Mouse (Mus musculus): ENCODE results near the gene Uncx. TPM values are rescaled to one million over a fixed set of nuclear protein-coding genes. Genes with fewer than 3 reads are reported as not detected.

Gene Uncx
- total and polyA plus RNA-seq, 3 experiments: not detected

DNA sequence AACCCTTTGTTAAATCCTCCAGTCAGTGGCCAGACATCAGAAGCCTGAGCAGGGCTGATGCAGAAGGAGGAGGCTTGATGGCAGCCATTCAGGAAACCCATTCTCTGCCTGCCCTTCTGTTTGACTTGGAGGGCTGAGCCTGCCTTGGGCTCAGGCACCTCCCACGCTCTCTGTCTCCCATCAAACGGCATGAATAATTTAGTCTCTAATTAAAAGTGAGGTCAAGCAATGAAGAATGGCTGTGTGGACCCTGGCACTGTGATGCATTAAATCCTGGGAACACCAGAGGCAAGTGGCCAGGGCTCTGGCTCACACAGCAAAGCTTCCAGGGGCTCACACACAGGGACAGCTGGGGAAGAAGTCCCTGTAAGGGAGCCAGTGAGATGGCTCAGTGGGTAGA lies 24.8 kb downstream of the Uncx start:
- TF ChIP-seq SIN3A (IDR thresholded peaks at IDR 0.05; ENCODE audit: low read length) (no peak), E2F4 (IDR thresholded peaks at IDR 0.05; ENCODE audit: insufficient replicate concordance, low read depth, low read length) (no peak), CTCF (conservative IDR thresholded peaks at IDR 0.05 in 1 of 2, IDR thresholded peaks at IDR 0.05 in 1 of 2; ENCODE audit: low read depth in 2 of 2, low read length in 2 of 2) (no peak), TCF12 (IDR thresholded peaks at IDR 0.05; ENCODE audit: low read depth, low read length) (no peak), USF1 (IDR thresholded peaks at IDR 0.05; ENCODE audit: low read depth, low read length) (no peak), JUND (conservative IDR thresholded peaks at IDR 0.05; ENCODE audit: low read depth, low read length) (no peak), GABPA (IDR thresholded peaks at IDR 0.05; ENCODE audit: insufficient replicate concordance, low read depth, low read length) (no peak), EP300 (IDR thresholded peaks at IDR 0.05; ENCODE audit: low read length) (no peak), MAFK (IDR thresholded peaks at IDR 0.05; ENCODE audit: insufficient replicate concordance, low read length) (no peak), BHLHE40 (IDR thresholded peaks at IDR 0.05; ENCODE audit: low read depth, low read length) (no peak), CHD1 (IDR thresholded peaks at IDR 0.05; ENCODE audit: low read depth, low read length) (no peak), MYC (IDR thresholded peaks at IDR 0.05; ENCODE audit: low read depth, low read length) (no peak), NELFE (IDR thresholded peaks at IDR 0.05; ENCODE audit: low read depth, low read length) (no peak), JUN (IDR thresholded peaks at IDR 0.05; ENCODE audit: insufficient read depth, low read depth, low read length) (no peak), ZC3H11A (IDR thresholded peaks at IDR 0.05; ENCODE audit: low read depth, low read length) (no peak), POLR2A (IDR thresholded peaks at IDR 0.05; ENCODE audit: low read depth, low read length) (no peak), MAZ (IDR thresholded peaks at IDR 0.05; ENCODE audit: low read depth, low read length) (no peak), MEF2A (IDR thresholded peaks at IDR 0.05; ENCODE audit: borderline replicate concordance, low read depth, low read length) (no peak), ELF1 (IDR thresholded peaks at IDR 0.05; ENCODE audit: low read depth, low read length) (no peak), MAX (IDR thresholded peaks at IDR 0.05; ENCODE audit: low read length) (no peak)
- Histone ChIP-seq H3K9me3 (replicated peaks; ENCODE audit: low read length) (peaks cover 6% of the 10 kb centered on the region), H3K9ac (ENCODE audit: insufficient read depth, low read depth) (no peak overlapping the region), H3K27me3 (replicated peaks) (peaks cover 10% of the 10 kb centered on the region), H3K4me1 (ENCODE audit: control insufficient read depth in 1 of 2, insufficient read depth in 2 of 2) (peaks cover 13 to 37% of the 10 kb centered on the region in 2 experiments), H3K4me2 (ENCODE audit: insufficient read depth, low read depth, poor library complexity, severe bottlenecking) (no peak overlapping the region), H3K4me3 (replicated peaks in 1 of 3; ENCODE audit: low read depth in 2 of 3, low read length in 2 of 3, poor library complexity in 1 of 3) (no peak overlapping the region), H3K27ac (ENCODE audit: insufficient read depth, low read depth) (no peak overlapping the region), H3K79me2 (replicated peaks; ENCODE audit: control insufficient read depth, extremely low read depth, insufficient read depth, poor library complexity, severe bottlenecking) (no peaks in the 10 kb centered on the region), H3K36me3 (replicated peaks in 1 of 2; ENCODE audit: control insufficient read depth in 1 of 2, insufficient read depth in 1 of 2, low read length in 1 of 2) (no peaks in the 10 kb centered on the region)
- in situ Hi-C loops (cut with MboI; ENCODE audit: low pct_ligation_motif_present, low pct_unique_long_range_greater_than_20kb, low sequenced_read_pairs): no loop called here
- no peak for DNase-seq (ENCODE audit: extremely low read depth)
- dilution Hi-C loops (cut with MboI; ENCODE audit: extremely low pct_ligation_motif_present, extremely low pct_unique_long_range_greater_than_20kb, low sequenced_read_pairs): no loop called here

DNA sequence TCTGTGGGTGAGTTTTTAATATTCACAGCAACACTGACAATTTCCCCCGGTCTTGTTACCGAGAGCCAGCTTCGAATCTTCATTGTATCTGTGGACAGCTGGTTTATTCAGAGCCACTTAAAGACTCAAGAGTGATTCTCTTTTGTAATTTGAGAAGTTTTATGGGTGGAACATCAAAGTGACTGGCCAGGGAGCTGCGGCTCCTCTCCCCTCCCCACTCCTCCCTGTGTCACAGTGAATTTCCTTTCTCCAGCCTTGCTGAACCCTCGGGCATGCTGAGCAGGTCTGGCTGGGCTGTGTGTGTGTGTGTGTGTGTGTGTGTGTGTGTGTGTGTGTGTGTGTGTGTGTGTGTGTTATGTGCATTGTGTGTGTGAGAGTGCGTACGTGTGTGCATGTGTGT lies 29.2 kb downstream of the Uncx start:
- no peaks in the 10 kb centered on the region for H3K36me3 ChIP-seq (replicated peaks in 1 of 2; ENCODE audit: control insufficient read depth in 1 of 2, insufficient read depth in 1 of 2, low read length in 1 of 2)
- H3K9ac ChIP-seq (ENCODE audit: insufficient read depth, low read depth): no peak overlapping the region
- TF ChIP-seq JUND (conservative IDR thresholded peaks at IDR 0.05; ENCODE audit: low read depth, low read length) (no peak), MYC (IDR thresholded peaks at IDR 0.05; ENCODE audit: low read depth, low read length) (no peak), USF2 (conservative IDR thresholded peaks at IDR 0.05; ENCODE audit: low read depth, low read length) (no peak), ZKSCAN1 (IDR thresholded peaks at IDR 0.05; ENCODE audit: borderline replicate concordance, low read depth, low read length) (no peak), MEF2A (IDR thresholded peaks at IDR 0.05; ENCODE audit: borderline replicate concordance, low read depth, low read length) (no peak), BHLHE40 (IDR thresholded peaks at IDR 0.05; ENCODE audit: low read depth, low read length) (no peak), ETS1 (conservative IDR thresholded peaks at IDR 0.05; ENCODE audit: low read depth, low read length) (no peak), ZNF384 (IDR thresholded peaks at IDR 0.05; ENCODE audit: low read depth, low read length) (no peak)
- in situ Hi-C loops (cut with MboI; ENCODE audit: low pct_ligation_motif_present, low pct_unique_long_range_greater_than_20kb, low sequenced_read_pairs): no loop called here
- H3K4me1 ChIP-seq (ENCODE audit: control insufficient read depth in 1 of 2, insufficient read depth in 2 of 2): peaks cover 2 to 5% of the 10 kb centered on the region in 2 experiments; a peak in 3 of 4 replicates
- dilution Hi-C loops (cut with MboI; ENCODE audit: extremely low pct_ligation_motif_present, extremely low pct_unique_long_range_greater_than_20kb, low sequenced_read_pairs): no loop called here
- peaks cover 14% of the 10 kb centered on the region for H3K9me3 ChIP-seq (replicated peaks; ENCODE audit: low read length)
- H3K4me3 ChIP-seq (replicated peaks in 1 of 3; ENCODE audit: low read depth in 2 of 3, low read length in 2 of 3, poor library complexity in 1 of 3): no peak overlapping the region
- H3K79me2 ChIP-seq (replicated peaks; ENCODE audit: control insufficient read depth, extremely low read depth, insufficient read depth, poor library complexity, severe bottlenecking): no peaks in the 10 kb centered on the region
- H3K4me2 ChIP-seq (ENCODE audit: insufficient read depth, low read depth, poor library complexity, severe bottlenecking): no peak overlapping the region
- no peak for DNase-seq (ENCODE audit: extremely low read depth)
- peaks cover 8% of the 10 kb centered on the region for H3K27me3 ChIP-seq (replicated peaks)
- no peak overlapping the region for H3K27ac ChIP-seq (ENCODE audit: insufficient read depth, low read depth)

Data from CH12.LX (cell line).